Mouse (Mus musculus) kidney, adult 2 months (tissue): ENCODE measurements at regions not wholly inside any gene's neighbourhood (a gene's known extent, or its start where the extent isn't known, plus 50 kb on each side); places are given as distances from the start of the nearest gene placed in this dataset.

Experiments used
- CTCF ChIP-seq: fragments of 200-500 bp; conservative IDR thresholded peaks from 2 replicates; pipeline ENCODE4 v1.5.1; 2011; ENCODE audit warnings: low read depth, mild to moderate bottlenecking, control low read depth, low read length, moderate library complexity, mixed read lengths; ENCODE audit not compliant: insufficient read depth, insufficient read length
- POLR2A ChIP-seq: fragments of 200-500 bp; IDR thresholded peaks from one replicate; pipeline ENCODE4 v1.6.1; 2011; ENCODE audit warnings: low read depth, low read length, control low read depth

DNA sequence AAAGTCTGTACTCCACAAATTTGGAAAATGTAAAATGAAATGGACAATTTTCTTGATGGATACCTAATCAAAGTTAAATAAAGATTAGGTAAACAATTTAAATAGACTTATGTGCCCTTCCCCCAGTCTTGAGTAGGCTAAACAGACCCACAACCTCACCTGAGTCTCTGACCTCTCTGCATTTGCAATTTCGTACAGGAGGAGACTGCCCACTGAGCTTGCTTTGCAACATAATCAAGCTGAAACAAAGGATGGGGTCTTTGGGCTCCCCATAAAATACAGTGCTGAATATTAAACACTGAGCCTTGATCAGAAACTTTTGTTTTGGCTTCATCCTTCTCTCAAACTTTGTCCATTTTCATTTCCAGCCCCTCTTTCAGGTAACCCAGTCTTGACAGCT, 100.1 kb upstream of the Arhgap18 start:
- TF ChIP-seq CTCF (no peak), POLR2A (no peak)
